Comparison of ENCODE assay signal across 10 mouse cellular contexts in genomic region chr15:80518567-80519223, GRCm38 (mm10). TPM values are rescaled to one million over a fixed set of nuclear protein-coding genes. Genes with fewer than 3 reads are reported as not detected.
DNase-seq lines count a peak whose midpoint lies in the region; ATAC-seq and TF ChIP-seq lines count a peak whose summit lies in the region.
"Had no signal": no experiment of that assay in that cellular context is flagged by ENCODE, and none has a peak within 500 bp of the region (broad histone marks: within the 10 kb centered on the region; RNA-seq: fewer than 3 reads in every experiment).

No protein-coding gene starts in this region.

- no peak overlapping the region; the same call in 1 of the 2 replicates for H3K4me2 ChIP-seq in hindbrain, embryonic 14.5 days (replicated peaks)

- H3K4me3 ChIP-seq in left cerebral cortex, adult 2 months, result no peak overlapping the region
- no peak overlapping the region for H3K4me3 ChIP-seq in embryonic facial prominence, embryonic 10.5 days
- no peak overlapping the region for H3K4me3 ChIP-seq in hindbrain, embryonic 14.5 days (replicated peaks; ENCODE audit: low read length)

- no peaks in the 10 kb centered on the region for H3K27me3 ChIP-seq in embryonic facial prominence, embryonic 10.5 days (replicated peaks; ENCODE audit: low read depth, poor library complexity, severe bottlenecking)
- H3K27me3 ChIP-seq in hindbrain, embryonic 14.5 days (ENCODE audit: control insufficient read depth, insufficient read depth, low read length), result no peaks in the 10 kb centered on the region

- H3K4me1 ChIP-seq in embryonic facial prominence, embryonic 10.5 days, result peaks cover 28% of the 10 kb centered on the region
- peaks cover 12% of the 10 kb centered on the region for H3K4me1 ChIP-seq in hindbrain, embryonic 14.5 days (replicated peaks; ENCODE audit: control insufficient read depth, insufficient read depth, low read length)

- no peak for TF ChIP-seq CTCF in left cerebral cortex, adult 2 months (IDR thresholded peaks at IDR 0.05)

- DNase-seq in left cerebral cortex, adult 2 months (ENCODE audit: extremely low spot score in 1 of 2, low spot score in 2 of 2), result no peak
- no peak for DNase-seq in left cerebral cortex, postnatal 4 days
- no peak for DNase-seq in embryonic facial prominence, embryonic 10.5 days (ENCODE audit: low spot score)
- DNase-seq in hindbrain, embryonic 14.5 days (ENCODE audit: low spot score), result no peak
- DNase-seq in right cerebral cortex, adult 2 months (ENCODE audit: low spot score in 2 of 2), result no peak
- no peak for DNase-seq in lung, postnatal 14 days
- DNase-seq in kidney, postnatal 25 days, result no peak

- 90% methylated on average over 12 of the region's 12 CpGs for WGBS in embryonic facial prominence, embryonic 10.5 days
- WGBS in hindbrain, embryonic 14.5 days, result 88% methylated on average over 12 of the region's 12 CpGs

- intact Hi-C loops in left cerebral cortex, adult 2 months (cut with DNase I), result no loop called here
- intact Hi-C loops in left cerebral cortex, postnatal 4 days (cut with DNase I), result no loop called here

- ATAC-seq in hindbrain, embryonic 14.5 days (ENCODE audit: low FRiP score), result no peak
- peak; percentile 18; the same call in 1 of the 2 replicates for ATAC-seq in megakaryocyte-erythroid progenitor cell, adult 5-6 weeks (replicated peaks; ENCODE audit: low FRiP score, low TSS enrichment, poor library complexity, severe bottlenecking)

- peak overlapping the region; percentile 22; the same call in 1 of the 2 replicates for H3K9ac ChIP-seq in hindbrain, embryonic 14.5 days

- H3K36me3 ChIP-seq in embryonic facial prominence, embryonic 10.5 days (replicated peaks), result no peaks in the 10 kb centered on the region
- no peaks in the 10 kb centered on the region for H3K36me3 ChIP-seq in hindbrain, embryonic 14.5 days (replicated peaks; ENCODE audit: control insufficient read depth, insufficient read depth)

- H3K9me3 ChIP-seq in embryonic facial prominence, embryonic 10.5 days, result no peaks in the 10 kb centered on the region
- no peaks in the 10 kb centered on the region for H3K9me3 ChIP-seq in hindbrain, embryonic 14.5 days (ENCODE audit: control insufficient read depth, low read length)

- H3K27ac ChIP-seq in left cerebral cortex, adult 2 months, result peak overlapping the region; percentile 25; the same call in 1 of the 2 replicates
- H3K27ac ChIP-seq in embryonic facial prominence, embryonic 10.5 days (replicated peaks), result peak overlapping the region; percentile 75
- H3K27ac ChIP-seq in hindbrain, embryonic 14.5 days, result peak overlapping the region; percentile 72

RNA-seq across cellular contexts. Expression of gene Enthd1, which starts 46.3 kb away (rescaled TPM):
- total RNA-seq in left cerebral cortex, adult 2 months (2021), result not detected
- under 1 TPM; 0.16 to 0.18 TPM for total RNA-seq in left cerebral cortex, postnatal 4 days (2021)
- not detected in 2 replicates for polyA plus RNA-seq in embryonic facial prominence, embryonic 10.5 days (2016; fragmentation: Nextera tagmentation; extraction: Ambion mirVana)
- polyA plus RNA-seq in hindbrain, embryonic 14.5 days (2014; fragmentation: Nextera tagmentation; extraction: Ambion mirVana), result not detected in 2 replicates
- not detected in 2 replicates for total RNA-seq in megakaryocyte-erythroid progenitor cell, adult 5-6 weeks (2014; fragmentation: Nextera tagmentation)
- total RNA-seq in megakaryocyte-erythroid progenitor cell, adult 5-6 weeks (2017), result not detected in 2 replicates
- total RNA-seq: heart, adult 18-20 months; layer of hippocampus, postnatal 10 days had no signal

RNA-seq across cellular contexts. Expression of gene Grap2, which starts 53.7 kb away (rescaled TPM):
- under 1 TPM; 0.44 to 0.66 TPM for total RNA-seq in left cerebral cortex, adult 2 months (2021)
- total RNA-seq in left cerebral cortex, postnatal 4 days (2021), result under 1 TPM; 0.32 to 0.34 TPM
- 0.72 and 1.0 TPM in 2 replicates for polyA plus RNA-seq in embryonic facial prominence, embryonic 10.5 days (2016; fragmentation: Nextera tagmentation; extraction: Ambion mirVana)
- 0.23 and 0.26 TPM in 2 replicates for polyA plus RNA-seq in hindbrain, embryonic 14.5 days (2014; fragmentation: Nextera tagmentation; extraction: Ambion mirVana)
- 2.0 and 7.1 TPM in 2 replicates for total RNA-seq in megakaryocyte-erythroid progenitor cell, adult 5-6 weeks (2014; fragmentation: Nextera tagmentation)
- total RNA-seq in megakaryocyte-erythroid progenitor cell, adult 5-6 weeks (2017), result 1.1 and 7.0 TPM in 2 replicates

Comparison
In these comparisons a context has a peak if more than half of its experiments do, and no peak if none do; other contexts are left out.
1. H3K27ac ChIP-seq: peak in every context shown above with its lines; median percentile 75 in embryonic facial prominence, embryonic 10.5 days; 72 in hindbrain, embryonic 14.5 days; 25 in left cerebral cortex, adult 2 months.